Mouse (Mus musculus) embryonic facial prominence, embryonic 11.5 days (tissue): Measurements from ENCODE around the gene Sgtb. TPM values are rescaled to one million over a fixed set of nuclear protein-coding genes. Genes with fewer than 3 reads are reported as not detected.
A peak's percentile ranks its signal among the peaks of the same experiment; 100 is the strongest.

Experiments used
- ATAC-seq: fragments of 200-750 bp; cut with Nextera tagmentation; replicated peaks from 2 replicates; pipeline ENCODE4 v1.8.0; 2017; ENCODE audit warnings: low read depth; ENCODE audit not compliant: insufficient number of reproducible peaks, low FRiP score, low TSS enrichment
- DNase-seq: peaks from one replicate; pipeline ENCODE4 v3.0.0-alpha.2; 2015; ENCODE audit warnings: low spot score
- H3K27ac ChIP-seq: fragments of 300-500 bp; sonication (generic); replicated peaks from 2 replicates; pipeline ENCODE4 v1.5.1; 2014; ENCODE audit warnings: mild to moderate bottlenecking, low read depth, low read length, control low read depth
- H3K27me3 ChIP-seq: fragments of 300-500 bp; sonication (generic); 2 replicates; pipeline ENCODE4 v1.6.1; 2014; ENCODE audit warnings: mild to moderate bottlenecking, low read length, moderate library complexity, mixed read lengths; ENCODE audit not compliant: control insufficient read depth, insufficient read depth
- H3K36me3 ChIP-seq: fragments of 300-500 bp; sonication (generic); replicated peaks from 2 replicates; pipeline ENCODE4 v1.6.1; 2014; ENCODE audit warnings: low read depth, mild to moderate bottlenecking, low read length, moderate library complexity, mixed read lengths; ENCODE audit not compliant: control insufficient read depth, insufficient read depth
- H3K4me1 ChIP-seq: fragments of 300-500 bp; sonication (generic); 2 replicates; pipeline ENCODE4 v1.6.1; 2014; ENCODE audit warnings: low read length, mixed read lengths; ENCODE audit not compliant: control insufficient read depth, insufficient read depth
- H3K4me2 ChIP-seq: fragments of 300-500 bp; sonication (generic); 2 replicates; pipeline ENCODE4 v1.6.1; 2014; ENCODE audit warnings: low read depth, mild to moderate bottlenecking, control low read depth, low read length, moderate library complexity
- H3K4me3 ChIP-seq: fragments of 300-500 bp; sonication (generic); 2 replicates; pipeline ENCODE4 v1.5.1; 2014; ENCODE audit warnings: low read depth, low read length, control low read depth
- H3K9ac ChIP-seq: fragments of 300-500 bp; sonication (generic); replicated peaks from 2 replicates; pipeline ENCODE4 v1.6.1; 2014; ENCODE audit warnings: mild to moderate bottlenecking, control low read depth, low read length
- H3K9me3 ChIP-seq: fragments of 300-500 bp; sonication (generic); replicated peaks from 2 replicates; pipeline ENCODE4 v1.6.1; 2016; ENCODE audit warnings: mild to moderate bottlenecking, low read length, inconsistent platforms, mixed read lengths; ENCODE audit not compliant: control insufficient read depth
- WGBS: fragments of 180-500 bp; shearing (Covaris S2); extraction: QIAGEN DNeasy Blood & Tissue Kit; methylation state at CpG from one replicate; pipeline ENCODE4 v1.1.7; 2014; 5-methylcytosine and 5-hydroxymethylcytosine counted together
- polyA plus RNA-seq: library from polyadenylated mRNA; unstranded; fragments of >200 nt; fragmentation: Nextera tagmentation; extraction: Ambion mirVana; gene quantifications from 2 replicates; pipeline ENCODE4 v1.2.1, GENCODE M21; 2014

Sgtb gene
- polyA plus RNA-seq, 1 experiment from 2014 or later = 13.8 TPM

GRCm38 (mm10) chr13:104176874-104177273 lies 67.3 kb downstream of the Sgtb start:
- Histone ChIP-seq H3K9ac (no peak overlapping the region), H3K4me1 (no peaks in the 10 kb centered on the region), H3K4me2 (peak overlapping the region; percentile 27), H3K27me3 (no peaks in the 10 kb centered on the region), H3K9me3 (no peaks in the 10 kb centered on the region), H3K36me3 (no peaks in the 10 kb centered on the region), H3K4me3 (peak overlapping the region; percentile 9; the same call in 1 of the 2 replicates), H3K27ac (no peak overlapping the region)
- no peak for ATAC-seq
- no peak for DNase-seq
- 84% methylated on average over 3 of the region's 3 CpGs for WGBS

GRCm38 (mm10) chr13:104177796-104178649 lies 68.5 kb downstream of the Sgtb start, which contains the start of gene Trappc13:
Gene Trappc13, minus strand, starts transcription at chr13:104178469.
- Histone ChIP-seq H3K4me1 (no peaks in the 10 kb centered on the region), H3K36me3 (no peaks in the 10 kb centered on the region), H3K27me3 (no peaks in the 10 kb centered on the region), H3K4me2 (peak within 1 kb of the TSS; percentile 62), H3K9ac (peak within 1 kb of the TSS; percentile 86), H3K4me3 (peak within 1 kb of the TSS; percentile 86), H3K27ac (peak within 1 kb of the TSS; percentile 56; the same call in 1 of the 2 replicates), H3K9me3 (no peaks in the 10 kb centered on the region)
- peak; percentile 89 for DNase-seq
- ATAC-seq = peak; percentile 89
- under 1% methylated on average over 32 of the region's 32 CpGs for WGBS

GRCm38 (mm10) chr13:104178650-104179121 lies 69.1 kb downstream of the Sgtb start, which contains the start of gene Trim23:
Gene Trim23, plus strand, starts transcription at chr13:104178797.
- ATAC-seq = peak; percentile 98
- H3K4me1 ChIP-seq = no peaks in the 10 kb centered on the region
- WGBS = under 1% methylated on average over 38 of the region's 38 CpGs
- peak; percentile 100 for DNase-seq
- H3K4me3 ChIP-seq = peak within 1 kb of the TSS; percentile 86
- H3K9me3 ChIP-seq = no peaks in the 10 kb centered on the region
- H3K4me2 ChIP-seq = peak within 1 kb of the TSS; percentile 62
- peak within 1 kb of the TSS; percentile 56; the same call in 1 of the 2 replicates for H3K27ac ChIP-seq
- H3K36me3 ChIP-seq = no peaks in the 10 kb centered on the region
- H3K9ac ChIP-seq = peak within 1 kb of the TSS; percentile 86
- H3K27me3 ChIP-seq = no peaks in the 10 kb centered on the region

- no peaks in the 10 kb centered on the region for H3K27me3 ChIP-seq
- peak overlapping the region; percentile 86 for H3K4me3 ChIP-seq
- DNase-seq = peak; percentile 1
- H3K36me3 ChIP-seq = no peaks in the 10 kb centered on the region
- no peaks in the 10 kb centered on the region for H3K4me1 ChIP-seq
- ATAC-seq = no peak
- no peak overlapping the region for H3K27ac ChIP-seq
- H3K4me2 ChIP-seq = peak overlapping the region; percentile 53
- peak overlapping the region; percentile 86 for H3K9ac ChIP-seq
- H3K9me3 ChIP-seq = no peaks in the 10 kb centered on the region
- WGBS = 21% methylated on average over 13 of the region's 13 CpGs
These were observed 69.8 kb downstream of the Sgtb start for GRCm38 (mm10) chr13:104179176-104179888.

GRCm38 (mm10) chr13:104187357-104187756 lies 77.8 kb downstream of the Sgtb start:
- Histone ChIP-seq H3K9ac (no peak overlapping the region), H3K4me2 (no peak overlapping the region), H3K36me3 (no peaks in the 10 kb centered on the region; the same call in 1 of the 2 replicates), H3K4me3 (no peak overlapping the region), H3K9me3 (no peaks in the 10 kb centered on the region), H3K4me1 (no peaks in the 10 kb centered on the region), H3K27ac (no peak overlapping the region), H3K27me3 (no peaks in the 10 kb centered on the region)
- ATAC-seq (no peak), DNase-seq (no peak)
- 83% methylated on average over 4 of the region's 4 CpGs for WGBS

Other genes starting within 250 kb of the Sgtb start
- gene Erbin, start 189.2 kb upstream of the Sgtb start, polyA plus RNA-seq = 32.2 and 36.8 TPM in 2 replicates
- gene Nln, start 127 bp upstream of the Sgtb start, polyA plus RNA-seq = 24.3 and 25.2 TPM in 2 replicates
- gene Trappc13, start 68.7 kb downstream of the Sgtb start, polyA plus RNA-seq = 75.6 and 82.2 TPM in 2 replicates
- gene Trim23, start 69.1 kb downstream of the Sgtb start, polyA plus RNA-seq = 26.7 and 28.4 TPM in 2 replicates
- 84.3 and 100 TPM in 2 replicates for gene Cenpk, start 118.9 kb downstream of the Sgtb start, polyA plus RNA-seq
- gene Ppwd1, start 119.1 kb downstream of the Sgtb start, polyA plus RNA-seq = 15.4 and 19.3 TPM in 2 replicates
- 3.1 and 3.7 TPM in 2 replicates for gene Adamts6, start 178.1 kb downstream of the Sgtb start, polyA plus RNA-seq